Mouse (Mus musculus): ENCODE measurements at regions not wholly inside any gene's neighbourhood (a gene's known extent, or its start where the extent isn't known, plus 50 kb on each side); places are given as distances from the start of the nearest gene placed in this dataset. TPM values are rescaled to one million over a fixed set of nuclear protein-coding genes. Genes with fewer than 3 reads are reported as not detected.

- no peak overlapping the region for H3K4me3 ChIP-seq (replicated peaks)
- no peaks in the 10 kb centered on the region for H3K27me3 ChIP-seq (replicated peaks)
- H3K27ac ChIP-seq = no peak overlapping the region
- no peaks in the 10 kb centered on the region for H3K4me1 ChIP-seq
- no peaks in the 10 kb centered on the region for H3K9me3 ChIP-seq
- 36% methylated on average over 1 of the region's 1 CpGs for WGBS
- H3K4me2 ChIP-seq = no peak overlapping the region
- no peak for ATAC-seq (ENCODE audit: insufficient read depth, low FRiP score, low read depth)
- H3K9ac ChIP-seq = no peak overlapping the region
- H3K36me3 ChIP-seq = no peaks in the 10 kb centered on the region
Observed at GRCm38 (mm10) chr1:168506326-168506725, 74.3 kb upstream of the Pbx1 start.

- Histone ChIP-seq H3K4me3 (replicated peaks) (no peak overlapping the region), H3K27me3 (replicated peaks) (no peaks in the 10 kb centered on the region), H3K9ac (no peak overlapping the region), H3K27ac (no peak overlapping the region), H3K4me2 (no peak overlapping the region), H3K36me3 (no peaks in the 10 kb centered on the region), H3K4me1 (no peaks in the 10 kb centered on the region), H3K9me3 (no peaks in the 10 kb centered on the region)
- WGBS = 71% methylated on average over 9 of the region's 9 CpGs
- no peak for ATAC-seq (ENCODE audit: insufficient read depth, low FRiP score, low read depth)
Observed at GRCm38 (mm10) chr1:168504773-168505172, 72.7 kb upstream of the Pbx1 start.

- H3K4me1 ChIP-seq = no peaks in the 10 kb centered on the region
Observed at GRCm38 (mm10) chr1:168502266-168502665, 70.2 kb upstream of the Pbx1 start.

GRCm38 (mm10) chr1:168501375-168502169 lies 69.5 kb upstream of the Pbx1 start:
- Histone ChIP-seq H3K4me1 (no peaks in the 10 kb centered on the region), H3K36me3 (no peaks in the 10 kb centered on the region), H3K4me3 (replicated peaks) (no peak overlapping the region), H3K9me3 (no peaks in the 10 kb centered on the region), H3K27ac (no peak overlapping the region), H3K4me2 (no peak overlapping the region), H3K9ac (no peak overlapping the region), H3K27me3 (replicated peaks) (no peaks in the 10 kb centered on the region)
- WGBS = 32% methylated on average over 4 of the region's 4 CpGs
- no peak for ATAC-seq (ENCODE audit: insufficient read depth, low FRiP score, low read depth)

More at GRCm38 (mm10) chr1:168502266-168502665, 70.2 kb upstream of the Pbx1 start:
- Histone ChIP-seq H3K27ac (no peak overlapping the region), H3K36me3 (no peaks in the 10 kb centered on the region), H3K4me3 (replicated peaks) (no peak overlapping the region), H3K27me3 (replicated peaks) (no peaks in the 10 kb centered on the region), H3K4me2 (no peak overlapping the region), H3K9ac (no peak overlapping the region), H3K9me3 (no peaks in the 10 kb centered on the region)
- WGBS = 45% methylated on average over 7 of the region's 7 CpGs
- ATAC-seq (ENCODE audit: insufficient read depth, low FRiP score, low read depth) = peak; percentile 78

GRCm38 (mm10) chr1:168497801-168498200 lies 65.7 kb upstream of the Pbx1 start:
- Histone ChIP-seq H3K4me1 (no peaks in the 10 kb centered on the region), H3K36me3 (no peaks in the 10 kb centered on the region), H3K4me3 (replicated peaks) (no peak overlapping the region), H3K27ac (no peak overlapping the region), H3K9ac (no peak overlapping the region), H3K4me2 (no peak overlapping the region), H3K9me3 (no peaks in the 10 kb centered on the region), H3K27me3 (replicated peaks) (no peaks in the 10 kb centered on the region)
- no peak for ATAC-seq (ENCODE audit: insufficient read depth, low FRiP score, low read depth)
- whole genome bisulfite sequencing = 59% methylated on average over 4 of the region's 4 CpGs

GRCm38 (mm10) chr1:168495687-168496527 lies 63.8 kb upstream of the Pbx1 start:
- Histone ChIP-seq H3K4me1 (no peaks in the 10 kb centered on the region), H3K4me3 (replicated peaks) (no peak overlapping the region), H3K9ac (no peak overlapping the region), H3K36me3 (no peaks in the 10 kb centered on the region), H3K27ac (no peak overlapping the region), H3K27me3 (replicated peaks) (no peaks in the 10 kb centered on the region), H3K4me2 (no peak overlapping the region), H3K9me3 (no peaks in the 10 kb centered on the region)
- no peak for ATAC-seq (ENCODE audit: insufficient read depth, low FRiP score, low read depth)
- 56% methylated on average over 13 of the region's 13 CpGs for WGBS

- H3K4me3 ChIP-seq (replicated peaks) = no peak overlapping the region
- H3K36me3 ChIP-seq = no peaks in the 10 kb centered on the region
- no peak overlapping the region for H3K27ac ChIP-seq
- WGBS = 87% methylated on average over 7 of the region's 7 CpGs
- no peak overlapping the region for H3K4me2 ChIP-seq
- no peak overlapping the region for H3K9ac ChIP-seq
- H3K4me1 ChIP-seq = no peaks in the 10 kb centered on the region
- no peak for ATAC-seq (ENCODE audit: insufficient read depth, low FRiP score, low read depth)
- H3K9me3 ChIP-seq = no peaks in the 10 kb centered on the region
- no peaks in the 10 kb centered on the region for H3K27me3 ChIP-seq (replicated peaks)
Observed at GRCm38 (mm10) chr1:168487492-168487891, 55.4 kb upstream of the Pbx1 start.

GRCm38 (mm10) chr1:168483651-168484050 lies 51.6 kb upstream of the Pbx1 start:
- Histone ChIP-seq H3K4me3 (replicated peaks) (no peak overlapping the region), H3K9ac (no peak overlapping the region), H3K4me1 (no peaks in the 10 kb centered on the region), H3K27me3 (replicated peaks) (no peaks in the 10 kb centered on the region), H3K27ac (no peak overlapping the region), H3K9me3 (no peaks in the 10 kb centered on the region), H3K4me2 (no peak overlapping the region), H3K36me3 (no peaks in the 10 kb centered on the region)
- ATAC-seq (ENCODE audit: insufficient read depth, low FRiP score, low read depth) = no peak
- 69% methylated on average over 13 of the region's 13 CpGs for WGBS

Small RNAs in the stretch of these regions (microRNA-seq; reads per million reads assigned to microRNA genes)
- gene Mir6348 = not detected
- gene Mir6354 = not detected
